Mouse (Mus musculus) kidney, adult 2 months (tissue): ENCODE data around the gene Srr.

Source experiments
- CTCF ChIP-seq: fragments of 200-500 bp; conservative IDR thresholded peaks from 2 replicates; pipeline ENCODE4 v1.5.1; 2011; ENCODE audit warnings: low read depth, mild to moderate bottlenecking, control low read depth, low read length, moderate library complexity, mixed read lengths; ENCODE audit not compliant: insufficient read depth, insufficient read length
- POLR2A ChIP-seq: fragments of 200-500 bp; IDR thresholded peaks from one replicate; pipeline ENCODE4 v1.6.1; 2011; ENCODE audit warnings: low read depth, low read length, control low read depth

GRCm38 (mm10) chr11:74896901-74897677 lies 28.7 kb downstream of the Srr start, which contains the start of gene Sgsm2:
- TF ChIP-seq CTCF (no peak), POLR2A (peak; percentile 11)
